Comparison of ENCODE assay signal across 1 mouse cellular context in the genomic region with DNA sequence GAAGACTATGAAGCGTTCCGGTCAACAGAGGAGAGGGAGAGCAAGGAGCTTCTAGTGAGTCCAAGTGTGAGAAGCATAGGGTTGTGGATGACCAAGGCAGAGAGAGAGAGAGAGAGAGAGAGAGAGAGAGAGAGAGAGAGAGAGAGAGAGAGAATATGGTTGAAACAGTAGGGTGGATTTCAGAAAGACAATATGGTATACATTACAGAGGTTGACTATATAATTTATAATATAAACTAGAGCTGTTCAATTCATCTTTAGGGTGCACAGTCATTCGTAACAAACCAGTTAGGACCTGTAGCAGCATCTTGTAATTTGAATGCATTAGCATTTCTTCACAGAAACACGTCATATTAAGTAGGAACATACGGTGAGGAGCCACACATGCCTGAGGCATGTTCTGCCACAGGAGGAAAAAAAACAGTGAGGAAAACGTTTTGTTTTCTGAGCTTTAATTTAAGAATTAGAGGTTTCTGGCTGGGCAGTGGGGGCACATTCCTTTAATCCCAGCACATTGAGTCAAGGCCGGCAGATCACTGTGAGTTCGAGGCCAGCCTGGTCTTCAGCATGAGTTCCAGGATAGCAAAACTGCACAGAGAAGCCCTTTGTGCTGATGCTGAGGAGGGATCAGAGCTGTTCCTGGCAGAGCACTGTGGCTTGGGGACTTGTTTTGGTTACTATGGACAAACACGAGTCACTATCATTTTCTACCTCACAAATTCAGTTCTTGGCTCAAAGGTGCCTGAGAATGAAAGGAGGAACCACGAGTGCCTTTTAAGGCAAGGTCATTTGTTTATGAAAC.
A peak's percentile ranks its signal among the peaks of the same experiment; 100 is the strongest.
TF ChIP-seq lines count a peak whose summit lies in the region.

No protein-coding gene starts in this region.

TF ChIP-seq in CH12.LX, 34 proteins besides CTCF, POLR2A, EP300 and RAD21:
- TF ChIP-seq RCOR1 (conservative IDR thresholded peaks at IDR 0.05; ENCODE audit: low read depth, low read length) (no peak), ZKSCAN1 (IDR thresholded peaks at IDR 0.05; ENCODE audit: borderline replicate concordance, low read depth, low read length) (no peak), MXI1 (IDR thresholded peaks at IDR 0.05; ENCODE audit: low read depth, low read length) (peak; percentile 83), MYC (IDR thresholded peaks at IDR 0.05; ENCODE audit: low read depth, low read length) (peak; percentile 80), SMC3 (IDR thresholded peaks at IDR 0.05; ENCODE audit: low read depth, low read length) (no peak), ELF1 (IDR thresholded peaks at IDR 0.05; ENCODE audit: low read depth, low read length) (no peak), TCF12 (IDR thresholded peaks at IDR 0.05; ENCODE audit: low read depth, low read length) (peak; percentile 63; the same call in 1 of the 2 replicates), TBP (conservative IDR thresholded peaks at IDR 0.05; ENCODE audit: low read depth, low read length) (0 out of 2 replicates have a peak, but pooled peaks have one; percentile 15), JUN (IDR thresholded peaks at IDR 0.05; ENCODE audit: insufficient read depth, low read depth, low read length) (peak; percentile 46; the same call in 1 of the 2 replicates), ZNF384 (IDR thresholded peaks at IDR 0.05; ENCODE audit: low read depth, low read length) (peak; percentile 85), ETS1 (conservative IDR thresholded peaks at IDR 0.05; ENCODE audit: low read depth, low read length) (no peak; the same call in 1 of the 2 replicates), GABPA (IDR thresholded peaks at IDR 0.05; ENCODE audit: insufficient replicate concordance, low read depth, low read length) (no peak), CHD2 (IDR thresholded peaks at IDR 0.05; ENCODE audit: low read length) (peak; percentile 69), UBTF (IDR thresholded peaks at IDR 0.05; ENCODE audit: low read depth, low read length) (no peak), SIN3A (IDR thresholded peaks at IDR 0.05; ENCODE audit: low read length) (peak; percentile 45; the same call in 1 of the 2 replicates), JUND (conservative IDR thresholded peaks at IDR 0.05; ENCODE audit: low read depth, low read length) (peak; percentile 67), E2F4 (IDR thresholded peaks at IDR 0.05; ENCODE audit: insufficient replicate concordance, low read depth, low read length) (no peak), MAX (IDR thresholded peaks at IDR 0.05; ENCODE audit: low read length) (peak; percentile 64; the same call in 1 of the 2 replicates), NRF1 (IDR thresholded peaks at IDR 0.05; ENCODE audit: low read depth, low read length) (peak; percentile 20; the same call in 1 of the 2 replicates), MAZ (IDR thresholded peaks at IDR 0.05; ENCODE audit: low read depth, low read length) (peak; percentile 67; the same call in 1 of the 2 replicates), USF2 (conservative IDR thresholded peaks at IDR 0.05; ENCODE audit: low read depth, low read length) (no peak), CHD1 (IDR thresholded peaks at IDR 0.05; ENCODE audit: low read depth, low read length) (peak; percentile 67; the same call in 1 of the 2 replicates), IRF4 (IDR thresholded peaks at IDR 0.05; ENCODE audit: low read depth, low read length) (peak; percentile 35; the same call in 1 of the 2 replicates), PAX5 (IDR thresholded peaks at IDR 0.05; ENCODE audit: low read length) (no peak), NELFE (IDR thresholded peaks at IDR 0.05; ENCODE audit: low read depth, low read length) (peak; percentile 36; the same call in 1 of the 2 replicates), KAT2A (IDR thresholded peaks at IDR 0.05; ENCODE audit: insufficient replicate concordance, low read length) (no peak), POLR2AphosphoS2 (IDR thresholded peaks at IDR 0.05; ENCODE audit: low read depth, low read length) (no peak), HCFC1 (IDR thresholded peaks at IDR 0.05; ENCODE audit: low read depth, low read length) (no peak), MAFK (IDR thresholded peaks at IDR 0.05; ENCODE audit: insufficient replicate concordance, low read length) (no peak), USF1 (IDR thresholded peaks at IDR 0.05; ENCODE audit: low read depth, low read length) (no peak), MEF2A (IDR thresholded peaks at IDR 0.05; ENCODE audit: borderline replicate concordance, low read depth, low read length) (peak; percentile 30; the same call in 1 of the 2 replicates), ZC3H11A (IDR thresholded peaks at IDR 0.05; ENCODE audit: low read depth, low read length) (no peak), BHLHE40 (IDR thresholded peaks at IDR 0.05; ENCODE audit: low read depth, low read length) (peak; percentile 58; the same call in 1 of the 2 replicates), ZMIZ1 (IDR thresholded peaks at IDR 0.05; ENCODE audit: low read depth, low read length) (peak; percentile 16; the same call in 1 of the 2 replicates)
TF ChIP-seq in CH12.LX: peak in this region for 18.
